Mouse (Mus musculus): ENCODE measurements around the gene Ccr9. TPM values are rescaled to one million over a fixed set of nuclear protein-coding genes. Genes with fewer than 3 reads are reported as not detected.

The Ccr9 gene
- total and polyA plus RNA-seq, 3 experiments, result not detected

DNA sequence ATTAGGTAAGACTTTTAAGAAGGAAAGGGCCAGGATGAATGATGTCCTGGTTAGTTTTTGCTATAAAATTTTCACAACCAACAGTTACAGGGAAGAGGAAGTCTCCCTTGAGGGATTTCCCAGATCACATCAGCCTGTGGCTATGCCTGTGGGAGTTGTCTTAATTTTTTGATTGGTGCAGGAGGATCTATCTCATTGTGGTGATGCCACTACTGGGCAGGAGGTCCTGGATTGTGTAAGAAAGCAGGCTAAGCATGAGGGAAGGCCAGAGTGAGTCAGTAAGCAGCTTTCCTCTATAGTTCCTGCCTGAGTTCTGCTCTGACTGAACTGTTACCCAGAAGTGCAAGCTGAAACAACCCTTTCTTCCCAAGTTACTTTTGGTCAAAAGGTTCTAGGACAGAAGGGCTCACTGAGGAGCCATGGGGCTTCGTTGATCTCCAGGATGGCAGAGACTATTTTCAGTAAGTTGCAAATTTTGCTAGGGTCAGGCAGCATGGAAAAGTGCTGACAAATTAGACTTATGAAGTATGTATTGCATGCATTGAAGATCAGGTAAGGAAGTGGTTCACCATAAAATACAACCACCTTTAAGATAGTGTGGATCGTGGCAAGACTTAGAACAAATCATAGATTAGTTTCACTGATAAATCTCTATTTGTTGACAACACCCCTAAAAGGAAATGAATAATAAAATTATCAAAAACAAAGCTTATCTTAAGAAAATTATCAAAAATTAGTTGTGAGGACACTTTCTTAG is 44.7 kb downstream of the Ccr9 start:
- peaks cover 0 to 13% of the 10 kb centered on the region in 2 experiments; a peak in 2 of 4 replicates for H3K36me3 ChIP-seq (ENCODE audit: control insufficient read depth in 1 of 2, insufficient read depth in 2 of 2, low read length in 2 of 2)
- no peaks in the 10 kb centered on the region for H3K79me2 ChIP-seq (ENCODE audit: control insufficient read depth, insufficient read depth, low read length, poor library complexity)
- no peak overlapping the region for H3K27ac ChIP-seq (ENCODE audit: control insufficient read depth, low read depth, low read length)
- H3K9me3 ChIP-seq (replicated peaks; ENCODE audit: insufficient read depth, low read length), result no peaks in the 10 kb centered on the region
- DNase-seq (ENCODE audit: low read depth, low spot score), result peak; percentile 28
- TF ChIP-seq CHD1 (IDR thresholded peaks at IDR 0.05; ENCODE audit: low read depth, low read length) (no peak), POLR2A (IDR thresholded peaks at IDR 0.05; ENCODE audit: control insufficient read depth in 1 of 2, insufficient read depth in 1 of 2, low read depth in 1 of 2, low read length in 2 of 2, poor library complexity in 1 of 2) (no peak), SMC3 (IDR thresholded peaks at IDR 0.05; ENCODE audit: low read depth, low read length) (no peak), TCF12 (IDR thresholded peaks at IDR 0.05; ENCODE audit: low read depth, low read length) (no peak), MAFK (IDR thresholded peaks at IDR 0.05; ENCODE audit: borderline replicate concordance, low read depth, low read length) (no peak), ETS1 (IDR thresholded peaks at IDR 0.05; ENCODE audit: low read depth, low read length) (no peak)
- no peak overlapping the region for H3K9ac ChIP-seq (ENCODE audit: control insufficient read depth, low read depth, low read length, poor library complexity, severe bottlenecking)
- H3K27me3 ChIP-seq (ENCODE audit: control insufficient read depth in 1 of 2, insufficient read depth in 2 of 2, low read length in 2 of 2), result peaks cover 2% of the 10 kb centered on the region in 2 experiments; a peak in 3 of 4 replicates
- no peak overlapping the region for H3K4me3 ChIP-seq (ENCODE audit: control insufficient read depth in 1 of 2, insufficient read depth in 1 of 2, low read depth in 2 of 2, low read length in 2 of 2)
- peaks cover 5 to 10% of the 10 kb centered on the region in 2 experiments for H3K4me1 ChIP-seq (ENCODE audit: control insufficient read depth in 1 of 2, insufficient read depth in 2 of 2, low read length in 2 of 2)

- no peak for TF ChIP-seq HCFC1 (IDR thresholded peaks at IDR 0.05; ENCODE audit: low read depth, low read length)
- no peak for TF ChIP-seq MAFK (IDR thresholded peaks at IDR 0.05; ENCODE audit: borderline replicate concordance, low read depth, low read length)
- no peak for TF ChIP-seq CHD2 (IDR thresholded peaks at IDR 0.05; ENCODE audit: low read length)
- TF ChIP-seq UBTF (IDR thresholded peaks at IDR 0.05; ENCODE audit: borderline replicate concordance, insufficient read depth, low read depth, low read length), result no peak
- no peak for TF ChIP-seq USF1 (IDR thresholded peaks at IDR 0.05; ENCODE audit: low read depth, low read length)
- no peak for TF ChIP-seq GATA1 (IDR thresholded peaks at IDR 0.05; ENCODE audit: low read depth, low read length)
- H3K27me3 ChIP-seq (ENCODE audit: control insufficient read depth in 1 of 2, insufficient read depth in 2 of 2, low read length in 2 of 2), result peaks cover 1 to 2% of the 10 kb centered on the region in 2 experiments; a peak in 3 of 4 replicates
- H3K4me1 ChIP-seq (ENCODE audit: control insufficient read depth in 1 of 2, insufficient read depth in 2 of 2, low read length in 2 of 2), result no peaks in the 10 kb centered on the region
- H3K9ac ChIP-seq (ENCODE audit: control insufficient read depth, low read depth, low read length, poor library complexity, severe bottlenecking), result no peak overlapping the region
- no peak overlapping the region for H3K27ac ChIP-seq (ENCODE audit: control insufficient read depth, low read depth, low read length)
- H3K79me2 ChIP-seq (ENCODE audit: control insufficient read depth, insufficient read depth, low read length, poor library complexity), result no peaks in the 10 kb centered on the region
- no peaks in the 10 kb centered on the region for H3K9me3 ChIP-seq (replicated peaks; ENCODE audit: insufficient read depth, low read length)
- no peaks in the 10 kb centered on the region for H3K36me3 ChIP-seq (ENCODE audit: control insufficient read depth in 1 of 2, insufficient read depth in 2 of 2, low read length in 2 of 2)
- no peak for DNase-seq (ENCODE audit: low read depth, low spot score)
- H3K4me3 ChIP-seq (ENCODE audit: control insufficient read depth in 1 of 2, insufficient read depth in 1 of 2, low read depth in 2 of 2, low read length in 2 of 2), result no peak overlapping the region
Measured at GRCm38 (mm10) chr9:123731271-123731670, 53.0 kb downstream of the Ccr9 start.

DNA sequence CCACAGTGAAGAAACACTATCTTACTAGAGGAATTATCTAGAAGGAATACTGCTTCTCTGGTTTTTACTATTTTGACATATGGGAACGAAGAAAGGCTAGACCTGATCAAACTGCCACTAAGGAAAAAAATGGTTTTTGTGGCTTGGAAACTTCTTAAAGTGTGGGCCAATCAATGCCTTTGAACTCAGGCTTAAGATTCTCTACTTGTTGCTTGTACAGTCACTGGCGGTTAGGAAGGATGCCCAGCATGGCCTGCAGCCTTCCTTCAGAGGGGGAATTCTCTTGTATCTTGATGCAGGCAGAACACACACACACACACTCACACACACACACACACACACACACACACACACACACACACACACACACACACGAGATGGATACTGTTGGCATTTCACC is 55.9 kb downstream of the Ccr9 start:
- no peak for DNase-seq (ENCODE audit: low read depth, low spot score)
- peaks cover 1 to 2% of the 10 kb centered on the region in 2 experiments; a peak in 2 of 4 replicates for H3K27me3 ChIP-seq (ENCODE audit: control insufficient read depth in 1 of 2, insufficient read depth in 2 of 2, low read length in 2 of 2)
- H3K79me2 ChIP-seq (ENCODE audit: control insufficient read depth, insufficient read depth, low read length, poor library complexity), result no peaks in the 10 kb centered on the region
- TF ChIP-seq RCOR1 (IDR thresholded peaks at IDR 0.05; ENCODE audit: low read depth, low read length) (no peak), POLR2AphosphoS2 (IDR thresholded peaks at IDR 0.05; ENCODE audit: low read length) (no peak), CHD2 (IDR thresholded peaks at IDR 0.05; ENCODE audit: low read length) (no peak), SIN3A (IDR thresholded peaks at IDR 0.05; ENCODE audit: low read length) (no peak), MAZ (IDR thresholded peaks at IDR 0.05; ENCODE audit: low read depth, low read length) (no peak), BHLHE40 (IDR thresholded peaks at IDR 0.05; ENCODE audit: borderline replicate concordance, low read depth, low read length) (no peak), USF2 (IDR thresholded peaks at IDR 0.05; ENCODE audit: borderline replicate concordance in 1 of 2, insufficient read depth in 1 of 2, low read depth in 1 of 2, low read length in 2 of 2) (no peak), MYC (IDR thresholded peaks at IDR 0.05; ENCODE audit: low read depth, low read length) (no peak), MAFK (IDR thresholded peaks at IDR 0.05; ENCODE audit: borderline replicate concordance, low read depth, low read length) (no peak), NRF1 (IDR thresholded peaks at IDR 0.05; ENCODE audit: insufficient read depth, low read depth, low read length, poor library complexity, severe bottlenecking) (no peak)
- no peak overlapping the region for H3K9ac ChIP-seq (ENCODE audit: control insufficient read depth, low read depth, low read length, poor library complexity, severe bottlenecking)
- H3K4me1 ChIP-seq (ENCODE audit: control insufficient read depth in 1 of 2, insufficient read depth in 2 of 2, low read length in 2 of 2), result no peaks in the 10 kb centered on the region
- H3K4me3 ChIP-seq (ENCODE audit: control insufficient read depth in 1 of 2, insufficient read depth in 1 of 2, low read depth in 2 of 2, low read length in 2 of 2), result no peak overlapping the region
- H3K27ac ChIP-seq (ENCODE audit: control insufficient read depth, low read depth, low read length), result no peak overlapping the region
- no peaks in the 10 kb centered on the region for H3K9me3 ChIP-seq (replicated peaks; ENCODE audit: insufficient read depth, low read length)
- H3K36me3 ChIP-seq (ENCODE audit: control insufficient read depth in 1 of 2, insufficient read depth in 2 of 2, low read length in 2 of 2), result no peaks in the 10 kb centered on the region
